Mouse (Mus musculus) large intestine, adult 2 months (tissue): Measurements from ENCODE around the gene Pax5. TPM values are rescaled to one million over a fixed set of nuclear protein-coding genes. Genes with fewer than 3 reads are reported as not detected.

Source experiments
- DNase-seq: peaks from one replicate; pipeline ENCODE4 v3.0.0-alpha.2; 2012; ENCODE audit warnings: low read depth, low spot score
- WGBS: fragments of 180-500 bp; shearing (Covaris S2); methylation state at CpG from one replicate; pipeline ENCODE4 v1.1.7; 2018; 5-methylcytosine and 5-hydroxymethylcytosine counted together
- polyA plus RNA-seq: library from polyadenylated mRNA; depleted of rRNA; stranded (reverse); fragments of >200 nt; gene quantifications from 2 replicates; pipeline ENCODE4 v1.2.3, GENCODE M21; 2012

Gene Pax5
- polyA plus RNA-seq, 1 experiment, result 5.4 TPM

DNA sequence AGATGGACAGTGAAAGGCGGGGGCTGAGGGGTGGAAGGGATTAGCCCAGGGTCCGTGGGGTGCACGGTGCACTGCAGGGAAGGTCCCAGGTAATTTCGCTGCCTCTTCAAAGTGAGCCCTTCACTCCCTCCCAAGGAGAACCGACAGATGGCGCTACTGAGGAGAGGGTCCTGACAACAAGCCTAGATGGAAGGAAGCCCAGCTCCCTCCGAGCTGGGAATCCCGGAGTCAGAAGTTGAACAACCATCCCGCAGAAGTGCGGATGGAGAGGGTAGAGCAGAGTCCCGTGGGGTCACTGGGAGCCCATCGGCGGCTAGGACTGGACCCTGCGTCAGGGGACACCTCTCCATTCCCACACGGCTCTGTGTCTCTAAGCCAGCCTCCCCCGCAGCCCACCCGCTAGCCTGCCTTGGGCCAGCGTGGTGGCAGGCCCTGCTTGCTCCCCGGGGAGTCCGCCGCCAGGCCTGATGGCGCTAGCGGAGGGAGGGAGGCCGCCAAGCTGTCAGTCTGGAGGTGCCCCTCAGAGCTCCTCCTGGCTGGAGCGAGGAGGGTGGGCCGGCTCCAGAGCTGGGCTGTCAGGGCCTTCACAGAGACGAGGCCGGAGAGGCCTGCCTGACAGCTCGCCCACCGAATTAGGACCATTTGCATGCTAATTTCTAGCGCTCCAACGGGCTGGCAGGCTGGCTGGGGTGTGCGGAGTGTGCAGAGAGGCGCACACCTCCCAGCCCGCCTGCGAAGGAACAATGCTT lies 152.3 kb downstream of the Pax5 start:
- DNase-seq, result no peak
- WGBS, result 5% methylated on average over 36 of the region's 36 CpGs

- WGBS, result 91% methylated on average over 9 of the region's 9 CpGs
- DNase-seq, result no peak
Observed at GRCm38 (mm10) chr4:44556586-44557281, 153.6 kb downstream of the Pax5 start.

DNA sequence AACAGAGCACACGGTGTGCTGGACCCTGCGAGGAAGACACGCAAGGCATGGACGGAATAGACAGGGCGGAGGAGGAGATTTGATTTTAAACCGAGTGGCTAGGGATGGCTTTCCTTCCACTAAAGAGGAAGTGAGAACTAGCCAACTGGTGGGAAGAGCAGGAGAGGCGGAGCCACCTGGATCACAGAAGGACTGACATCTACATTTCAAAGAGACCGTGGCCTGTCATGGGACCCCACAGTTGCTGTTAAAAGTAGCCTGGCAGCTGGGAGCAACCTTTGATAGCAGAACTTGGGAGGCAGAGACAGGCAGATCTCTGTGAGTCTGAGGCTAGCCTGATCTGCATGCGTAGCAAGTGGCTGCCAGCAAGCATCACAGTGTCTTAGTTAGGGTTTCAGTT lies 154.7 kb downstream of the Pax5 start:
- 67% methylated on average over 9 of the region's 9 CpGs for WGBS

DNA sequence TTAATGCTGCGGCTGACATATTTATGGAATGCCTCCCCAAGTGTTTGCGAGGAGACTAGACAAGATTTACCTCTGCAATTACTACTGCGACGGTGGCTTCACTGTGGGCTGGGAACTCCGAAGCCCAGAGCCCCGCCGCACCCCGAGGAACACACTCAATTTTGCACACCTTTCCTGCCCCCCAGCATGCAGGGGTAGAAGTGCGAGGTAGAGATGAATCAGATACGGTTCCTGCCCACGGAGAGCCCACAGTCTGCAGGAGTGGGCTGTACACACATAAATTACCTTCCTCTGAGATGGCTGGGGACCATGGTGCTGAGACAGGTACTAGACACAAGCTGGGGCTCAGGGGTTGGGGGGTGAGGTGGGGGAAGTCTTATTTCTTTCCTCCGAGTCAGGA lies 158.8 kb downstream of the Pax5 start:
- 58% methylated on average over 12 of the region's 12 CpGs for WGBS
- no peak for DNase-seq

More for the DNA sequence above, 154.7 kb downstream of the Pax5 start:
- DNase-seq, result no peak

DNA sequence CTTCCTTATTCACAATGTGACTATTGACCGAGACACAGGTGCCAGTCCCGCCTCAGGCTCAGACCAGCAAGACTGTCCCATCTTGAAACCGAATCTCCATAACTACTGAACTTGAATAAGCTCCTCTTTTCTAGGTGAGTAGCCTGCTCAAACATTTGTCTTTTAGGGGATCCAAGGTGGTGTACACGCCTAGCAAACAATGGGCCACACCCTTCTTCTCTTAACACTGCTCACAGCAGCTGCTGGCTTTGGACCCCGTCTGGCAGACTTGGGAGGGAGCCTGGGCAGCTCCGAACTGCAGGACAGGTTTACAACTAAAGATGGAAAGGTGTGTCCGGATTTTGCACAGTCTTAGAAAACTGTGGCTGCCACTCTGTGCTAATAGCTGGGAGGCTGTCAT lies 161.3 kb downstream of the Pax5 start:
- no peak for DNase-seq
- 43% methylated on average over 7 of the region's 7 CpGs for WGBS

GRCm38 (mm10) chr4:44545669-44546068 lies 164.6 kb downstream of the Pax5 start:
- DNase-seq, result no peak
- 20% methylated on average over 8 of the region's 8 CpGs for WGBS

DNA sequence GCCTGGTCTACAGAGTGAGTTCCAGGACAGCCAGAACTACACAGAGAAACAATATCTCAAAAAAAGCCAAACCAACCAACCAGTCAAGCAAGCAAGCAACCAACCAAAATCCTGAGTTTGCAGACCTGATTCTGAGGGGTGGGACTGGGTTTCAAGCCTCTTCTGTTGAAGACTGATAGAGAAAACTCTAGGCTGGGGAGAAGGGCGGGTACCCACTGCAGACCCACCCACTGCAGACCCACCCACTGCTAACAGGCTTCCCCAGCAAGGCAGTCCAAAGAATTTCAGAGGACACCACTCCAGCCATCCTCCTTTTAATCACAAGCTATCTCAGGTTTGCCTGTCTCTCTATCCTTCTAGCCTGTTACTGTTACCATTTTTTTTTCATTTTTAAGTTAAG lies 165.8 kb downstream of the Pax5 start:
- WGBS, result 26% methylated on average over 1 of the region's 1 CpGs
- no peak for DNase-seq

GRCm38 (mm10) chr4:44543880-44544279 lies 166.4 kb downstream of the Pax5 start:
- 90% methylated on average over 2 of the region's 2 CpGs for WGBS
- DNase-seq, result no peak

- DNase-seq, result no peak
- WGBS, result 77% methylated on average over 3 of the region's 3 CpGs
Observed at GRCm38 (mm10) chr4:44542101-44542500, 168.2 kb downstream of the Pax5 start.

GRCm38 (mm10) chr4:44538488-44538887 lies 171.8 kb downstream of the Pax5 start:
- 36% methylated on average over 5 of the region's 5 CpGs for WGBS
- DNase-seq, result no peak

DNA sequence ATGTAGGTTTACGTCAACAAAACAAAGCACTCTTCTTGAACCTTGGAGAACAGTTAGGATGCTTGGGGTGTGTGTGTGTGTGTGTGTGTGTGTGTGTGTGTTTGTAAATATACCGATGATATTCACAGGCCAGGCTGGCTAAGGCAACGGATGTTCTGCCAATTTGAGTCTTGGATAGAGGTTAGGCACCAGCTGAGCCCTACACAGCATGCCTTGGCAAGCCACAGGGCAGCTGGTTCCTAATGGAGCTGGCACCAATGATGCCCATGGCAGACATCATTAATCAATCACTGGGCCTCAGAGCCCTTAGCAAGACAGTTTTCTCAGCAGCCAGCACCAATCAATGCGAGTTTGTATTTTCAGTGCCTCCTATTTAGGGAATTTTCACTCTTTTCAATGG lies 173.5 kb downstream of the Pax5 start:
- 72% methylated on average over 4 of the region's 4 CpGs for WGBS
- DNase-seq, result no peak

DNA sequence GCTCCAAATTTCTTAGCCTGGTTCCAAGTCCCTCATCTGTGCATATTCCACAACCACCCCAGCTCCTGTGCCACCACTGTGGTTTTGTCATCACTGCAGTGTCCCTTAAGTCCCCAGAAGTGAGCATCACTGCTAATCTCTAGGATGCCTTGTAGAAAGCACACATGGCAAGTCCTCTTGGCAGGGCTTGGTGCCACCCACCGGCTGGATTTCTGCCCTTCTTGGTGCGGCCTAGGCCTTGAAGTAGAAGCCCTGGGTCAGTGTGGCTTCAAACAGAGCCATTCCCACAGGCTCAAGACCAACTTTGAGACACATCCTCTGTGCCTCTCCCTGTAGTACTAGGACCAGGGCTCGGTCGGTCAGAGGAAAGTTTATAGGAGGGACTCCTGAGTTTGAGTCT lies 174.6 kb downstream of the Pax5 start:
- WGBS, result 78% methylated on average over 4 of the region's 4 CpGs
- no peak for DNase-seq

DNA sequence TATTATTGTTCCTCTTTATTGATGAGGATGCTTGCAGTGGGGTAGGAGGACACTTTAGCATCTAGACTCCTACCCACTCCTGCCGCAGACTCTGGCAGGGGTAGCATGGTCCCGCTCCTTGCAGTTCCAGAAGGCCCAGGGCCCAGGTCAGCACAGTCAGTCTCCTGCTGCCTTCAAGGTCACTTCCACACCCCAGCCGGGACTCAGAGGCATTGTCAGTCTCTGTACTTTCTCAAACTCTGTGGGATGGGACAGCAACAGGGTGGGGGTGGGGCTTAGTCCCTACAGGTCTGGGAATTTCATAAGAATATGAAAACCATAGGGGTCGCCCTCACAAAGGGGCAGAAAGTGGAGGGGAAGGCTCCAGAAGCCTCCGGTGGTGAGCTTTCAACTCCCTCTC lies 177.0 kb downstream of the Pax5 start:
- no peak for DNase-seq
- WGBS, result 64% methylated on average over 5 of the region's 5 CpGs

DNA sequence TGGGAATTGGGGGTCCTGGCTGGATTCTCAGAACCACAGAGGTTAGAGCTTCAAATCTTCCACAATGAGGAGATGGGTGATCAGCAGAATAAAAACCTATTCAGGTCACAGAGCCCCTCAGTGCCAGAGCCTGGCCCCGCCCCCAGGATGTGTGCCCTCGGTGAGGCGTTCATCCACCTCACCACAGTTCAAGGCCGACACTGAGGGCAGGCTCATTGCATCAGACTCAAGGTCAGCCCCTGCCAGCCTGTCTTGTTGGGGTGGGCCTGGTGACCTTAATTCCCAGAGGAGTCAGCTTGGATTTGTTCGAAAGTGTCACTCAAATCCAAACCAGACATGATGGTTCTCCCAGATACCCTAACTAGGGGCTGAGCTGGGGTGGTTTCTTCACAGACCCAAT lies 177.6 kb downstream of the Pax5 start:
- DNase-seq, result no peak
- WGBS, result 51% methylated on average over 5 of the region's 5 CpGs

DNA sequence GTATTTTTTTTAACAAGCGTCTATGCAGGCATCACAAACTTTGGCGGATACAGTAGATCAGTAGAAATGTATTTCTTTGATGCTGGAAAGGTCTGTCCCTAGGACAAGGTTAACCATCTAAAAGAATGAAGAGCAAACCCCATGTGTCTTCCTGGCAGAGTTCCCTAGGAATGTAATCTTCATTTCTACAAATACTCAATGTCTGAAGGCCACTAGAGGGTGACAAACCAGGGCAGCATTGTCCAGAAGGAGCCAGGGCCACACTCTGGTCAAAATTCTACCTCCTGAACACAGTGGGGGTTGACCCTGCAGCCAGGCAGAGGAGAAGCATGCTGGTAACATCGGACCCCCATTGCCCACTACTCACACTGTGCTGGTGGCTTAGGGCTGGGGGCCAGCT lies 185.0 kb downstream of the Pax5 start:
- 75% methylated on average over 3 of the region's 3 CpGs for WGBS
- no peak for DNase-seq

- DNase-seq, result no peak
- 58% methylated on average over 11 of the region's 11 CpGs for WGBS
Observed at GRCm38 (mm10) chr4:44518923-44519322, 191.4 kb downstream of the Pax5 start.

DNA sequence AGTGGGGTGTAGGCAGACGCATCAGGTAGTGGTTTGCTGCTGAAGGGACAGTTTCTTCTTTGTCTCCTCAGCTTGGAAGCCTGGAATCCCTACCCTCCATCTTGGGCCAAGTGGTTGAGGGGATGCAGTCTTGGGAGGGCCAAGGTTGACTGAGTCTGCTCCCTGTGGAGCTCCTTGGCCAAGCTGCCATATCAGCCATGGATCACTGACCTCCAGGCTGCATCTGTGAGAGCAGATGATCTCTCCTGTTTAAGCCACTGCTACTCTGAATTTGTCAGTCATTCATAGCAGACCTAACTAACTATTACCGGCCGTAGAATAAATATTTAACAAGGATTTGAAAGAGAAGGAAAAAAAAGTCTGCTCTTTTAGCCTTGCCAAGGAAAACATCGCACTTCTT lies 196.3 kb downstream of the Pax5 start:
- 73% methylated on average over 4 of the region's 4 CpGs for WGBS
- DNase-seq, result no peak

DNA sequence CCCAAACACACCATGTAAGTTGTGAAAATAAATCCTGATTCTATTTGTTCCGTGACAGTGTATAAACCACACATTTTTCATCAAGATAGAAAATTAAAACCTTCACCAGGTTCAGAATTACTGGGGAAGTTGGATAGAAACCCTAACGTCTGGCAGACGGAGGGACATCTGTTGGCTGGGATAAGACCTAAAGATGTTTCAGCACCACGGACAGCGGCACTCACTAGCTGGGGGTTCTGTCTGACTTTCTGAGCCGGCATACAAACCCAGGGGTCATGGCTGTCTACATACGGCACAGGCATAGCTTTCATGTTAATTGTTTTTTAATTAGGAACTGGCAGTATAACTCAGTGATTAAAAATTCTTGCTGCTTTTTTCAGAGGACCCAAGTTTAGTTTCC lies 198.6 kb downstream of the Pax5 start:
- 11% methylated on average over 7 of the region's 7 CpGs for WGBS
- no peak for DNase-seq

GRCm38 (mm10) chr4:44508386-44509226 lies 201.7 kb downstream of the Pax5 start:
- DNase-seq, result no peak
- 22% methylated on average over 25 of the region's 25 CpGs for WGBS

- no peak for DNase-seq
- 48% methylated on average over 14 of the region's 14 CpGs for WGBS
Observed at GRCm38 (mm10) chr4:44507861-44508260, 202.4 kb downstream of the Pax5 start.
